Mouse (Mus musculus) lung, postnatal 0 days (tissue): ENCODE measurements around the gene Bdkrb2.

ENCODE experiments used
- CTCF ChIP-seq: IDR thresholded peaks from 2 replicates; pipeline ENCODE4 v1.5.1; 2016; ENCODE audit warnings: antibody characterized with exemption, mild to moderate bottlenecking
- EP300 ChIP-seq: IDR thresholded peaks from 2 replicates; pipeline ENCODE4 v1.6.1; 2016; ENCODE audit warnings: antibody characterized with exemption, mild to moderate bottlenecking, control low read depth

DNA sequence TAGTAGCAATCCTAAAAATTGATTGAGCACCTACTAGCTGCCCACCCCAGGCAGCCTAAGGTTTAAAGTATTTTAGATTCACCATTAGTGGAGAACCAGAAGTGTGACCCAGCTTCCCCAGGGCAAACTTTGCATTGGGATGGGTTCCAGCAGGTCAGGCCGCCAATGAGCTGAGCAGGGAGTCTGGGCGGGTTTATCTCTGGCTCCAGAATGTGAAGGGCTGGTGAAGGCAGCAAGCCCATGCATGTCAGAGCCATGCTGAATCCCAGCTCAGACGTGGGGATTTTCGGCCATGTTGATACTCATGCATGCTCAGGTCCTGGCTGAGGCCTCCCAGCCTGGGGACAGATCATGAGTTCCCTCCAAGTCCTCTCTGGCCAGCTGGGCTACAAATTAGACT, 11.3 kb downstream of the Bdkrb2 start:
- no peak for TF ChIP-seq EP300
- TF ChIP-seq CTCF: no peak
